Mouse (Mus musculus) thymus, adult 2 months (tissue): ENCODE data around the gene Ptcd1.

Experiments
- CTCF ChIP-seq: fragments of 200-500 bp; IDR thresholded peaks from 2 replicates; pipeline ENCODE4 v1.5.1; 2012; ENCODE audit warnings: mild to moderate bottlenecking, control low read depth, low read length, moderate library complexity, borderline replicate concordance; ENCODE audit not compliant: control insufficient read depth, poor library complexity, insufficient read depth; ENCODE audit errors: extremely low read depth
- POLR2A ChIP-seq: fragments of 200-500 bp; IDR thresholded peaks from 2 replicates; pipeline ENCODE4 v1.6.1; 2012; ENCODE audit warnings: mild to moderate bottlenecking, low read length, control low read depth, moderate library complexity; ENCODE audit not compliant: control insufficient read depth, poor library complexity, insufficient read depth; ENCODE audit errors: extremely low read depth

DNA sequence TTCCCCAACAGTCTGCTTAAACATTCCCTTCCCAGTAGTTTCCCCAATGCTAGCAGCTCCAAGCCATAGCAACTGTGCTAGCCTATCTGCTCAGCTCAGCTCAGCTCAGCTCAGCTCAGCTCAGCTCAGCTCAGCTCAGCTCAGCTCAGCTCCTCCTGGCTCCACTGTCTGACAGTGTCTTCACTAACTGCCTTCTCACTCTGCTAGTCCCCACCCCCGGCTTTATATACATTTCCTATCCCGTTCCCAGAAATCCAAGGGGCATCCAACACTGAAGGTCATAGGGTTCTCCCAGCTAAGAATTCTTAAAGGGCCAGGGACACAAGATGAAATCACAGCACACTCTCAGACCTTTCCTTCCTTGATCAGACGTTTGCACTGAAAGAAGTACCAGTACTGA lies 2.2 kb downstream of the Ptcd1 start:
- TF ChIP-seq CTCF (no peak), POLR2A (no peak)
